Mouse (Mus musculus) CH12.LX (cell line): ENCODE results near the gene Cks2.

Experiments
- HCFC1 ChIP-seq: IDR thresholded peaks from 2 replicates; pipeline ENCODE4 v1.6.1; 2012; ENCODE audit warnings: low read depth, mild to moderate bottlenecking, inconsistent platforms, low read length, improper control_type of control experiment
- JUND ChIP-seq: conservative IDR thresholded peaks from 2 replicates; pipeline ENCODE4 v1.6.1; 2011; ENCODE audit warnings: low read depth, low read length, improper control_type of control experiment
- PAX5 ChIP-seq: IDR thresholded peaks from 2 replicates; pipeline ENCODE4 v1.6.1; 2012; ENCODE audit warnings: low read length, inconsistent platforms, mixed read lengths

DNA sequence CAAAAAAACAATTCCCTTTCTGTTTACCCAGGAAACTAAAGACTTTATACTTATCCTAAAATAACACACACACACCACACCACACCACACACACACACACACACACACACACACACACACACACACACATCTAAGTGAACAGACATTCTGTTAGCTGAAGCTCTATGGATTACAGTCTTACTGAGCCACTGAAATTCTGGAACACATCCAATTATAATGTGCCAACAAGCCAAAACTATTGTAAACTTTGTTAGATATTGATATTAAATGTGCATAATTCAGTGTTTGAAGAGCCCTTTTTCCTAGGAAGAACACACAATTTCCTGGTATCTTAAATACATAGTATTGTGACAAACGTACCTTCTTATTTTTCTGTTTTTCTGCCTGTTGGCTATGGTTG is 27.7 kb upstream of the Cks2 start:
- no peak for TF ChIP-seq JUND
- no peak for TF ChIP-seq HCFC1
- no peak for TF ChIP-seq PAX5
